Mouse (Mus musculus): ENCODE results near the gene Gm10722. TPM values are rescaled to one million over a fixed set of nuclear protein-coding genes. Genes with fewer than 3 reads are reported as not detected.
"Not testable (repeated sequence)": the region's sequence is repeated elsewhere in the genome, so short reads cannot be mapped to it uniquely, and the experiment has no call there.

The Gm10722 gene
- polyA plus RNA-seq, 1 experiment from 2014 or later, result not detected

DNA sequence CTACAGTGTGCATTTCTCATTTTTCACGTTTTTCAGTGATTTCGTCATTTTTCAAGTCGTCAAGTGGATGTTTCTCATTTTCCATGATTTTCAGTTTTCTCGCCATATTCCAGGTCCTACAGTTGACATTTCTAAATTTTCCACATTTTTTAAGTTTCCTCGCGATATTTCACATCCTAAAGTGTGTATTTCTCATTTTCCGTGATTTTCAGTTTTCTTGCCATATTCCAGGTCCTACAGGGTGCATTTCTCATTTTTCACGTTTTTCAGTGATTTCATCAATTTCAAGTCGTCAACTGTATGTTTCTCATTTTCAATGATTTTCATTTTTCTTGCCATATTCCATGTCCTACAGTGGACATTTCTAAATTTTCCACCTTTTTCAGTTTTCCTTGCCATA lies 16.4 kb downstream of the Gm10722 start, which contains the start of gene Gm10719:
Gene Gm10719 (plus strand): TSS at position 301 of the 400 bp plus-strand sequence.
- 42% methylated on average over 1 of the region's 9 CpGs for WGBS
- H3K9me3 ChIP-seq (replicated peaks); H3K9ac ChIP-seq; H3K36me3 ChIP-seq; H3K27ac ChIP-seq; ATAC-seq (ENCODE audit: low FRiP score); H3K4me3 ChIP-seq; H3K27me3 ChIP-seq; H3K4me1 ChIP-seq; H3K4me2 ChIP-seq (replicated peaks): not testable (repeated sequence)

- not testable (repeated sequence) for H3K4me3 ChIP-seq; H3K36me3 ChIP-seq; H3K27ac ChIP-seq; H3K9ac ChIP-seq; ATAC-seq (ENCODE audit: low FRiP score); H3K9me3 ChIP-seq (replicated peaks); H3K4me2 ChIP-seq (replicated peaks); H3K4me1 ChIP-seq; H3K27me3 ChIP-seq
- 66% methylated on average over 9 of the region's 9 CpGs for WGBS
Observed at GRCm38 (mm10) chr9:3018944-3019343, 18.2 kb downstream of the Gm10722 start.

GRCm38 (mm10) chr9:3019835-3020727 lies 19.4 kb downstream of the Gm10722 start:
- H3K27ac ChIP-seq, result not testable (repeated sequence)

DNA sequence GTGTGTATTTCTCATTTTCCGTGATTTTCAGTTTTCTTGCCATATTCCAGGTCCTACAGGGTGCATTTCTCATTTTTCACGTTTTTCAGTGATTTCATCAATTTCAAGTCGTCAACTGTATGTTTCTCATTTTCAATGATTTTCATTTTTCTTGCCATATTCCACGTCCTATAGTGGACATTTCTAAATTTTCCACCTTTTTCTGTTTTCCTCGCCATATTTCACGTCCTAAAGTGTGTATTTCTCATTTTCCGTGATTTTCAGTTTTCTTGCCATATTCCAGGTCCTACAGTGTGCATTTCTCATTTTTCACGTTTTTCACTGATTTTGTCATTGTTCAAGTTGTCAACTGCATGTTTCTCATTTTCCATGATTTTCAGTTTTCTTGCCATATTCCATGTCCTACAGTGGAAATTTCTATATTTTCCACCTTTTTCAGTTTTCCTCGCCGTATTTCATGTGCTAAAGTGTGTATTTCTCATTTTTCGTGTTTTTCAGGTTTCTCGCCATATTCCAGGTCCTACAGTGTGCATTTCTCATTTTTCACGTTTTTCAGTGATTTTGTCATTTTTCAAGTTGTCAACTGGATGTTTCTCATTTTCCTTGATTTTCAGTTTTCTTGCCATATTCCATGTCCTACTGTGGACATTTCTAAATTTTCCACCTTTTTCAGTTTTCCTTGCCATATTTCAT lies 21.7 kb downstream of the Gm10722 start:
- WGBS, result 74% methylated on average over 11 of the region's 13 CpGs
- H3K27me3 ChIP-seq; ATAC-seq (ENCODE audit: low FRiP score); H3K27ac ChIP-seq; H3K4me3 ChIP-seq; H3K4me1 ChIP-seq; H3K9me3 ChIP-seq (replicated peaks); H3K36me3 ChIP-seq; H3K9ac ChIP-seq; H3K4me2 ChIP-seq (replicated peaks): not testable (repeated sequence)

More at GRCm38 (mm10) chr9:3019835-3020727, 19.4 kb downstream of the Gm10722 start:
- H3K36me3 ChIP-seq; H3K4me3 ChIP-seq; H3K4me2 ChIP-seq (replicated peaks); H3K4me1 ChIP-seq; H3K9me3 ChIP-seq (replicated peaks); H3K9ac ChIP-seq; H3K27me3 ChIP-seq: not testable (repeated sequence)
- 76% methylated on average over 17 of the region's 19 CpGs for whole genome bisulfite sequencing
- peak; percentile 72 for ATAC-seq (ENCODE audit: low FRiP score)

DNA sequence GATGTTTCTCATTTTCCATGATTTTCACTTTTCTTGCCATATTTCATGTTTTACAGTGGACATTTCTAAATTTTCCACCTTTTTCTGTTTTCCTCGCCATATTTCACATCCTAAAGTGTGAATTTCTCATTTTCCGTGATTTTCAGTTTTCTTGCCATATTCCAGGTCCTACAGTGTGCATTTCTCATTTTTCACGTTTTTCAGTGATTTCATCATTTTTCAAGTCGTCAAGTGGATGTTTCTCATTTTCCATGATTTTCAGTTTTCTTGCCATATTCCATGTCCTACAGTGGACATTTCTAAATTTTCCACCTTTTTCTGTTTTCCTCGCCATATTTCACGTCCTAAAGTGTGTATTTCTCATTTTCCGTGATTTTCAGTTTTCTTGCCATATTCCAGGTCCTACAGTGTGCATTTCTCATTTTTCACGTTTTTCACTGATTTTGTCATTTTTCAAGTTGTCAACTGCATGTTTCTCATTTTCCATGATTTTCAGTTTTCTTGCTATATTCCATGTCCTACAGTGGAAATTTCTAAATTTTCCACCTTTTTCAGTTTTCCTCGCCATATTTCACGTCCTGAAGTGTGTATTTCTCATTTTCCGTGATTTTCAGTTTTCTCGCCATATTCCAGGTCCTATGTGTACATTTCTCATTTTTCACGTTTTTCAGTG lies 22.7 kb downstream of the Gm10722 start, which contains the start of gene Gm10718:
Gene Gm10718 (plus strand): TSS at position 236 of the 673 bp plus-strand sequence.
- not testable (repeated sequence) for H3K9me3 ChIP-seq (replicated peaks); H3K9ac ChIP-seq; H3K27me3 ChIP-seq; H3K27ac ChIP-seq; H3K4me3 ChIP-seq; H3K4me2 ChIP-seq (replicated peaks); H3K4me1 ChIP-seq; H3K36me3 ChIP-seq; ATAC-seq (ENCODE audit: low FRiP score)
- 75% methylated on average over 12 of the region's 13 CpGs for WGBS

DNA sequence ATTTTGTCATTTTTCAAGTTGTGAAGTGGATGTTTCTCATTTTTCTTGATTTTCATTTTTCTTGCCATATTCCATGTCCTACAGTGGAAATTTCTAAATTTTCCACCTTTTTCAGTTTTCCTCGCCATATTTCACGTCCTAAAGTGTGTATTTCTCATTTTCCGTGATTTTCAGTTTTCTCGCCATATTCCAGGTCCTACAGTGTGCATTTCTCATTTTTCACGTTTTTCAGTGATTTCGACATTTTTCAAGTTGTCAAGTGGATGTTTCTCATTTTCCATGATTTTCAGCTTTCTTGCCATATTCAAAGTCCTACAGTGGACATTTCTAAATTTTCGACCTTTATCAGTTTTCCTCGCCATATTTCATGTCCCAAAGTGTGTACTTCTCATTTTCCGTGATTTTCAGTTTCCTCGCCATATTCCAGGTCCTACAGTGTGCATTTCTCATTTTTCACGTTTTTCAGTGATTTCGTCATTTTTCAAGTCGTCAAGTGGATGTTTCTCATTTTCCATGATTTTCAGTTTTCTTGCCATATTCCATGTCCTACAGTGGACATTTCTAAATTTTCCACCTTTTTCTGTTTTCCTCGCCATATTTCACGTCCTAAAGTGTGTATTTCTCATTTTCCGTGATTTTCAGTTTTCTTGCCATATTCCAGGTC lies 23.4 kb downstream of the Gm10722 start:
- not testable (repeated sequence) for H3K27me3 ChIP-seq; H3K4me1 ChIP-seq; H3K4me2 ChIP-seq (replicated peaks); H3K36me3 ChIP-seq; H3K27ac ChIP-seq; H3K9ac ChIP-seq; ATAC-seq (ENCODE audit: low FRiP score); H3K9me3 ChIP-seq (replicated peaks); H3K4me3 ChIP-seq
- 76% methylated on average over 16 of the region's 16 CpGs for WGBS

DNA sequence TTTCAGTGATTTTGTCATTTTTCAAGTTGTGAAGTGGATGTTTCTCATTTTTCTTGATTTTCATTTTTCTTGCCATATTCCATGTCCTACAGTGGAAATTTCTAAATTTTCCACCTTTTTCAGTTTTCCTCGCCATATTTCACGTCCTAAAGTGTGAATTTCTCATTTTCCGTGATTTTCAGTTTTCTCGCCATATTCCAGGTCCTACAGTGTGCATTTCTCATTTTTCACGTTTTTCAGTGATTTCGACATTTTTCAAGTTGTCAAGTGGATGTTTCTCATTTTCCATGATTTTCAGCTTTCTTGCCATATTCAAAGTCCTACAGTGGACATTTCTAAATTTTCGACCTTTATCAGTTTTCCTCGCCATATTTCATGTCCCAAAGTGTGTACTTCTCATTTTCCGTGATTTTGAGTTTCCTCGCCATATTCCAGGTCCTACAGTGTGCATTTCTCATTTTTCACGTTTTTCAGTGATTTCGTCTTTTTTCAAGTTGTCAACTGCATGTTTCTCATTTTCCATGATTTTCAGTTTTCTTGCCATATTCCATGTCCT lies 24.3 kb downstream of the Gm10722 start, which contains the start of gene Gm10717:
Gene Gm10717 (plus strand): TSS at position 506 of the 556 bp plus-strand sequence.
- not testable (repeated sequence) for H3K4me1 ChIP-seq; H3K4me3 ChIP-seq; H3K36me3 ChIP-seq; H3K9me3 ChIP-seq (replicated peaks); H3K27me3 ChIP-seq; H3K27ac ChIP-seq; ATAC-seq (ENCODE audit: low FRiP score); H3K9ac ChIP-seq; H3K4me2 ChIP-seq (replicated peaks)
- WGBS, result 74% methylated on average over 12 of the region's 12 CpGs

GRCm38 (mm10) chr9:3025653-3026052 lies 24.9 kb downstream of the Gm10722 start:
- H3K4me2 ChIP-seq (replicated peaks); H3K9me3 ChIP-seq (replicated peaks); H3K9ac ChIP-seq; H3K36me3 ChIP-seq; H3K27ac ChIP-seq; H3K4me1 ChIP-seq; ATAC-seq (ENCODE audit: low FRiP score); H3K27me3 ChIP-seq; H3K4me3 ChIP-seq: not testable (repeated sequence)
- WGBS, result 68% methylated on average over 5 of the region's 6 CpGs

DNA sequence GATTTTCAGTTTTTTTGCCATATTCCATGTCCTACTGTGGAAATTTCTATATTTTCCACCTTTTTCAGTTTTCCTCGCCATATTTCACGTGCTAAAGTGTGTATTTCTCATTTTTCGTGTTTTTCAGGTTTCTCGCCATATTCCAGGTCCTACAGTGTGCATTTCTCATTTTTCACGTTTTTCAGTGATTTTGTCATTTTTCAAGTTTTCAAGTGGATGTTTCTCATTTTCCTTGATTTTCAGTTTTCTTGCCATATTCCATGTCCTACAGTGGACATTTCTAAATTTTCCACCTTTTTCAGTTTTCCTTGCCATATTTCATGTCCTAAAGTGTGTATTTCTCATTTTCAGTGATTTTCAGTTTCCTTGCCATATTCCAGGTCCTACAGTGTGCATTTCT lies 25.4 kb downstream of the Gm10722 start:
- WGBS, result 78% methylated on average over 5 of the region's 5 CpGs
- ATAC-seq (ENCODE audit: low FRiP score); H3K27me3 ChIP-seq; H3K9ac ChIP-seq; H3K4me3 ChIP-seq; H3K9me3 ChIP-seq (replicated peaks); H3K4me2 ChIP-seq (replicated peaks); H3K27ac ChIP-seq; H3K36me3 ChIP-seq; H3K4me1 ChIP-seq: not testable (repeated sequence)

DNA sequence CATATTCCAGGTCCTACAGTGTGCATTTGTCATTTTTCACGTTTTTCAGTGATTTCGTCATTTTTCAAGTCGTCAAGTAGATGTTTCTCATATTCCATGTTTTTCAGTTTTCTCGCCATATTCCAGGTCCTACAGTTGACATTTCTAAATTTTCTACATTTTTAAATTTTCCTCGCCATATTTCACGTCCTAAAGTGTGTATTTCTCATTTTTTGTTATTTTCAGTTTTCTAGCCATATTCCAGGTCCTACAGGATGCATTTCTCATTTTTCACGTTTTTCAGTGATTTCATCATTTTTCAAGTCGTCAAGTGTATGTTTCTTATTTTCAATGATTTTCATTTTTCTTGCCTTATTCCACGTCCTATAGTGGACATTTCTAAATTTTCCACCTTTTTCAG lies 26.0 kb downstream of the Gm10722 start:
- not testable (repeated sequence) for H3K9me3 ChIP-seq (replicated peaks); H3K27me3 ChIP-seq; H3K4me1 ChIP-seq; H3K27ac ChIP-seq; H3K4me3 ChIP-seq; H3K9ac ChIP-seq; H3K36me3 ChIP-seq; H3K4me2 ChIP-seq (replicated peaks); ATAC-seq (ENCODE audit: low FRiP score)
- 67% methylated on average over 9 of the region's 9 CpGs for WGBS

GRCm38 (mm10) chr9:3027200-3027599 lies 26.5 kb downstream of the Gm10722 start:
- WGBS, result 74% methylated on average over 9 of the region's 9 CpGs
- H3K27me3 ChIP-seq; H3K4me2 ChIP-seq (replicated peaks); H3K4me1 ChIP-seq; H3K4me3 ChIP-seq; H3K9ac ChIP-seq; H3K27ac ChIP-seq; H3K36me3 ChIP-seq; H3K9me3 ChIP-seq (replicated peaks): not testable (repeated sequence)
- peak; percentile 36; the same call in 1 of the 2 replicates for ATAC-seq (ENCODE audit: low FRiP score)
